ENCODE assay signal across 11 mouse cellular contexts in the genomic region with DNA sequence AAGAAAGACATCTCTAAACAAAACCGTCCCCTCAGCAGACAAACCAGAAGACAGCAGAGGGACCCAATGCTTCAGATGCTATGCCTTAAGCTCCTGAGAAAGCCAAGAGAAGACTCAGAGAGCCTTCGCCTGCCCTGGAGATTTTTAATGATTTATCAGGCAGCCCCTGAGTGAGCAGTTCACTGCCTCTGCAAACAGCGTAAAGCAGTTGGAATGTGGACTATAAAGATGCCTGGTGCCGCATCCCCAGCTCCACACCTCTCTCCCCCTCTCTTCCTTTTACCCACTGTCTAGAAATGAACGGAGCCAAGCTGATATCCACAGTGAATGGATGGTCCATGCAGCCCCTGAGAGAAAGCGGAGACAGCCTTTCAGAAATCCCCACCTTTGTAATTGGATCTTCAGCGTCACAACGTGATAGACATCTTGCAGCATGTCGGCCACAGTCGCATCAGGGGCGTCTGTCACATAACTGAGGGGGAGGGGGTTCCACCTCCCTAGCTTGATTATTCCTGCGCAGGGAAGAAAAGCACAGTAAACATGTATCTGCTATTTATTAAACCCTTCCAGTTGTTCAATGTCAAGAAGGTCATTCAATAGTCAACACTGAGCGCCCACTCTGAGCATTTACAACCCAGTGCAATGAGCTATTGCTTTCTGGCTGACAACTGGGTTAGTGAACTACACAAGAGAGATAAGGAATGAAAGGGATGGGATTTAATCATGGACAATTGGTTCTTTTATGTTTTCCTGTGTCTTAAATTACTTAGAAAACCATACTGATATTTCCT.
A peak's percentile ranks its signal among the peaks of the same experiment; 100 is the strongest.
DNase-seq lines count a peak whose midpoint lies in the region; ATAC-seq and TF ChIP-seq lines count a peak whose summit lies in the region.
"Had no signal": no experiment of that assay in that cellular context is flagged by ENCODE, and none has a peak within 500 bp of the region (broad histone marks: within the 10 kb centered on the region; RNA-seq: fewer than 3 reads in every experiment).

No protein-coding gene starts in this region.

- POLR2A ChIA-PET in Patski (lab: Charles Lee), result no interaction called here

- CTCF ChIA-PET in Patski (lab: Charles Lee), result interaction anchor here (0.6 to 1.9 kb wide), 3 partner anchors 10 to 25 kb away, joined by 3 to 6 read pairs (median 3); no protein-coding TSS in a partner anchor

- H3K27ac ChIP-seq in hindbrain, embryonic 16.5 days (ENCODE audit: low read depth, low read length), result no peak overlapping the region
- H3K27ac ChIP-seq: embryonic facial prominence, embryonic 15.5 days had no signal

- no peak overlapping the region for H3K4me3 ChIP-seq in hindbrain, embryonic 16.5 days (ENCODE audit: low read length)
- H3K4me3 ChIP-seq: embryonic facial prominence, embryonic 15.5 days had no signal

- in situ Hi-C loops in Patski (cut with MboI; ENCODE audit: low pct_unique_long_range_greater_than_20kb), result no loop called here

- ATAC-seq in Patski, result peak; percentile 94
- no peak; the same call in 1 of the 2 replicates for ATAC-seq in hindbrain, embryonic 16.5 days

- no peaks in the 10 kb centered on the region for H3K36me3 ChIP-seq in hindbrain, embryonic 16.5 days (ENCODE audit: control insufficient read depth, insufficient read depth, low read length)

- H3K4me2 ChIP-seq in hindbrain, embryonic 16.5 days (ENCODE audit: low read length), result peak overlapping the region; percentile 34
- H3K4me2 ChIP-seq: embryonic facial prominence, embryonic 15.5 days had no signal

- no peaks in the 10 kb centered on the region for H3K4me1 ChIP-seq in hindbrain, embryonic 16.5 days (ENCODE audit: control insufficient read depth, insufficient read depth, low read depth, low read length)
- H3K4me1 ChIP-seq: embryonic facial prominence, embryonic 15.5 days had no signal

- no peaks in the 10 kb centered on the region for H3K9me3 ChIP-seq in hindbrain, embryonic 16.5 days (ENCODE audit: control insufficient read depth, low read length)
- H3K9me3 ChIP-seq: embryonic facial prominence, embryonic 15.5 days had no signal

- peak; percentile 48 for TF ChIP-seq CTCF in Patski (IDR thresholded peaks at IDR 0.05)

- peak; percentile 18 for DNase-seq in embryo, embryonic 10.5 days (ENCODE audit: low spot score)
- no peak for DNase-seq in embryo, embryonic 10 days (ENCODE audit: low spot score)
- no peak for DNase-seq in Patski (ENCODE audit: low read depth, low spot score)
- DNase-seq in kidney, postnatal 36 days, result peak; percentile 37 to 47
- no peak for DNase-seq in cerebellum, postnatal 36 days
- DNase-seq in left cerebral cortex, adult 9 months (ENCODE audit: low spot score in 2 of 2), result no peak
- no peak for DNase-seq in cerebellum, adult 18-20 months
- DNase-seq: lung, adult 18-20 months; thymus, postnatal 25 days had no signal

- H3K9ac ChIP-seq in hindbrain, embryonic 16.5 days (ENCODE audit: low read depth, low read length), result no peak overlapping the region
- H3K9ac ChIP-seq: embryonic facial prominence, embryonic 15.5 days had no signal

- 44% methylated on average over 13 of the region's 13 CpGs for WGBS in hindbrain, embryonic 16.5 days

- no peaks in the 10 kb centered on the region for H3K27me3 ChIP-seq in Patski
- H3K27me3 ChIP-seq in hindbrain, embryonic 16.5 days (replicated peaks; ENCODE audit: control insufficient read depth, insufficient read depth, low read length), result no peaks in the 10 kb centered on the region
- H3K27me3 ChIP-seq: embryonic facial prominence, embryonic 15.5 days had no signal

Comparison
In these comparisons a context has a peak if more than half of its experiments do, and no peak if none do; other contexts are left out.
1. DNase-seq: peak in embryo, embryonic 10.5 days (single experiment) and kidney, postnatal 36 days (2 of 2); none in embryo, embryonic 10 days (single experiment), Patski (single experiment), cerebellum, postnatal 36 days (0 of 2), left cerebral cortex, adult 9 months (0 of 2) and cerebellum, adult 18-20 months (0 of 2).